Mouse (Mus musculus) stomach, embryonic 15.5 days (tissue): ENCODE data around the gene Scn11a. TPM values are rescaled to one million over a fixed set of nuclear protein-coding genes. Genes with fewer than 3 reads are reported as not detected.

ENCODE experiments used
- ATAC-seq: fragments of 200-750 bp; cut with Nextera tagmentation; 2 replicates; pipeline ENCODE4 v1.8.0; 2017; ENCODE audit warnings: low read depth, moderate number of reproducible peaks, moderate TSS enrichment; ENCODE audit not compliant: insufficient read depth, low FRiP score
- H3K27ac ChIP-seq: fragments of 300-500 bp; sonication (generic); 2 replicates; pipeline ENCODE4 v1.5.1; 2015; ENCODE audit warnings: mild to moderate bottlenecking, inconsistent platforms
- H3K27me3 ChIP-seq: fragments of 300-500 bp; sonication (generic); replicated peaks from 2 replicates; pipeline ENCODE4 v1.6.1; 2015; ENCODE audit warnings: inconsistent platforms
- H3K36me3 ChIP-seq: fragments of 300-500 bp; sonication (generic); 2 replicates; pipeline ENCODE4 v1.6.1; 2015; ENCODE audit warnings: inconsistent platforms
- H3K4me1 ChIP-seq: fragments of 300-500 bp; sonication (generic); 2 replicates; pipeline ENCODE4 v1.6.1; 2015; ENCODE audit warnings: inconsistent platforms
- H3K4me2 ChIP-seq: fragments of 300-500 bp; sonication (generic); 2 replicates; pipeline ENCODE4 v1.6.1; 2015; ENCODE audit warnings: mild to moderate bottlenecking, inconsistent platforms
- H3K4me3 ChIP-seq: fragments of 300-500 bp; sonication (generic); replicated peaks from 2 replicates; pipeline ENCODE4 v1.5.1; 2015; ENCODE audit warnings: inconsistent platforms
- H3K9ac ChIP-seq: fragments of 300-500 bp; sonication (generic); 2 replicates; pipeline ENCODE4 v1.6.1; 2015; ENCODE audit warnings: inconsistent platforms
- H3K9me3 ChIP-seq: fragments of 300-500 bp; sonication (generic); 2 replicates; pipeline ENCODE4 v1.6.1; 2016; ENCODE audit warnings: inconsistent platforms
- WGBS: fragments of 180-500 bp; shearing (Covaris S2); methylation state at CpG from one replicate; pipeline ENCODE4 v1.1.7; 2015; 5-methylcytosine and 5-hydroxymethylcytosine counted together
- polyA plus RNA-seq: library from polyadenylated mRNA; unstranded; fragments of >200 nt; fragmentation: Nextera tagmentation; extraction: Ambion mirVana; gene quantifications from 2 replicates; pipeline ENCODE4 v1.2.1, GENCODE M21; 2015

Scn11a gene
- polyA plus RNA-seq, 1 experiment from 2014 or later = 0.04 TPM

DNA sequence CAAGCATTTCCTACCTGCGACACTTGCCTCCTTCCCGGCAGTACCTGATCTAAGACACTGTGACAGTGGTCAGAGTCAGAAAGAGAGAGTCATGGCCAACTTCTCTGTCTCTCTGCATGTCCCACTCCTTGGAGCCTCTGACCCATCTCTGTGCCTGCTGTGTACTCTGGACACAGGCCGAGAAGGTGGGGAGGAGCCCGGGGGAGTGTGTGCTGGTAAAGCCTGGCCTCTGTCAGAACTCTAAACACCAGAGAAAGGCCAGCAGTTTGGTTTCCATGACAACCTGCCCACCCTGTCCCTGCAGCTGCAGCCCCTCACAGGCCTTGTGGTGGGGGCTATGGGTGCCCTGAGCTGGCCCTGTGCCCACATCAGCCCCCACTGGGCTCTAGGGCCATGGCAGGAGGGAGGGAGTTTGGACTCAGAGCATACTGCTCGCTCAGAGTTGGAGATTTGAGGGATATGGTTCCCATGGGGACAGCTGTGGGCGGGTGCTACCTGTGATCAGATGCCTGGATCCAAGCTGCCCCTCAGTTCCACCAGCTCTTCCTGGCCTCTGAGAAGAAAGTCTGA lies 99.9 kb downstream of the Scn11a start:
- no peak for ATAC-seq
- 53% methylated on average over 6 of the region's 6 CpGs for WGBS

DNA sequence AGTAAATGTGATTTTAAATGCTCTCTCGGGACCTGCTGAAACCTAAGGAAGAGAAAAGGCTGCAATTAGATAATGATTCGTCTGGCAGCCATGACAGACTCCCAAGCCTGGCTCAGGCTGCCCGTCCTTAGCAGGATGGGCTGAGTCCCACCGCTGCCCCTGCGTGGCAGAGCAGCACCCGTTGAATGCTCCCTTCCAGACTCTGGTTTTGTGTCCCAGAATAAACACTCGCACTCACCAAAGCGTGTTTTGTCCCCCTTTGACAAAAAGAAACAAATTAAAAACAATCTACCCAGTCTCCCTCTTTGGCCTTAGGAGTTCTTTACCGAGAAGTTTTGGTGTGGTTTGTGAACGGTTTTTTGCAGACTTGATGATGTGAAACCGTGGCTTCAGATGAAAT lies 106.0 kb downstream of the Scn11a start, which contains the start of gene Scn10a:
Gene Scn10a, minus strand, starts transcription at position 101 of the 400 bp plus-strand sequence.
- H3K9ac ChIP-seq = no peak within 1 kb of the TSS
- ATAC-seq = no peak
- no peaks in the 10 kb centered on the region for H3K4me1 ChIP-seq
- WGBS = 84% methylated on average over 11 of the region's 11 CpGs
- H3K4me3 ChIP-seq = no peak within 1 kb of the TSS
- H3K27ac ChIP-seq = no peak within 1 kb of the TSS
- H3K27me3 ChIP-seq = no peaks in the 10 kb centered on the region
- H3K9me3 ChIP-seq = no peaks in the 10 kb centered on the region
- no peak within 1 kb of the TSS for H3K4me2 ChIP-seq
- no peaks in the 10 kb centered on the region for H3K36me3 ChIP-seq

More for the DNA sequence above, 99.9 kb downstream of the Scn11a start:
- Histone ChIP-seq H3K27ac (no peak overlapping the region), H3K4me1 (no peaks in the 10 kb centered on the region), H3K27me3 (no peaks in the 10 kb centered on the region), H3K4me2 (no peak overlapping the region), H3K9ac (no peak overlapping the region), H3K9me3 (no peaks in the 10 kb centered on the region), H3K4me3 (no peak overlapping the region), H3K36me3 (no peaks in the 10 kb centered on the region)

DNA sequence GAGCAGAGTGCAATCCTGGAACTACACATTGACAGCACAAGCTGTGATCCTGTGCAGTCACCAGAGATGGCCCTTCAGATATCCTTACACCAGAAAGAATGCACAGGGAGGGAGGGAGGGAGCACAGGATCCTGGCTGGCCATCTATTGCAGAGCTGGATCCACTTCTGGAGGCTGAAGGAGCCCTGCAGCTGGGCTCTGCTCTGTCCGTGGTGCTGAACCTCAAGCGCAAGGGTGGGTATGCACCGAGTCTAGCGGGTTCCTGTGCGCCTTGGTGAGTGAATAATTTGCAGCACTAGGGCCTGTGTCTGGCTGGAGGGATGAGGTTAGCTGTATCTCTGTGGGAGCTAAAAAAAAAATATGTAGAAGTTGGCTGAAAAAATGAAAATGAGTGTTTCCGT lies 118.6 kb downstream of the Scn11a start:
- ATAC-seq = peak; percentile 53; the same call in 1 of the 2 replicates
- H3K4me2 ChIP-seq = no peak overlapping the region
- WGBS = 12% methylated on average over 6 of the region's 6 CpGs
- no peaks in the 10 kb centered on the region for H3K36me3 ChIP-seq
- H3K27me3 ChIP-seq = no peaks in the 10 kb centered on the region
- H3K27ac ChIP-seq = no peak overlapping the region
- H3K9me3 ChIP-seq = no peaks in the 10 kb centered on the region
- H3K9ac ChIP-seq = no peak overlapping the region
- H3K4me3 ChIP-seq = no peak overlapping the region
- H3K4me1 ChIP-seq = no peaks in the 10 kb centered on the region

Other genes with a start within 250 kb of the Scn11a start
- gene Scn5a, start 246.4 kb downstream of the Scn11a start, polyA plus RNA-seq = 0.19 and 0.42 TPM in 2 replicates
- not detected in 2 replicates for gene Scn10a, start 106.1 kb downstream of the Scn11a start, polyA plus RNA-seq
- gene Wdr48, start 69.4 kb upstream of the Scn11a start, polyA plus RNA-seq = 42.3 TPM in 2 replicates
- gene Gorasp1, start 112.1 kb upstream of the Scn11a start, polyA plus RNA-seq = 28.7 and 30.8 TPM in 2 replicates
- gene Ttc21a, start 112.2 kb upstream of the Scn11a start, polyA plus RNA-seq = 0.06 and 0.14 TPM in 2 replicates
- gene Csrnp1, start 159.2 kb upstream of the Scn11a start, polyA plus RNA-seq = 5.7 and 6.7 TPM in 2 replicates
- gene Xirp1, start 198.1 kb upstream of the Scn11a start, polyA plus RNA-seq = 0.08 TPM in 2 replicates
- gene Cx3cr1, start 244.4 kb upstream of the Scn11a start, polyA plus RNA-seq = 12.3 and 13.3 TPM in 2 replicates